Mouse (Mus musculus) CD4-positive, CD25-positive, alpha-beta regulatory T cell, adult 2 months (primary cell): ENCODE data around the gene Kcnj9.

Experiments used
- DNase-seq: peaks from one replicate; pipeline ENCODE4 v3.0.0-alpha.2; 2012; ENCODE audit warnings: low read depth, low spot score

The Kcnj9 gene

GRCm38 (mm10) chr1:172312768-172313561, 16.2 kb downstream of the Kcnj9 start:
- DNase-seq = no peak

DNA sequence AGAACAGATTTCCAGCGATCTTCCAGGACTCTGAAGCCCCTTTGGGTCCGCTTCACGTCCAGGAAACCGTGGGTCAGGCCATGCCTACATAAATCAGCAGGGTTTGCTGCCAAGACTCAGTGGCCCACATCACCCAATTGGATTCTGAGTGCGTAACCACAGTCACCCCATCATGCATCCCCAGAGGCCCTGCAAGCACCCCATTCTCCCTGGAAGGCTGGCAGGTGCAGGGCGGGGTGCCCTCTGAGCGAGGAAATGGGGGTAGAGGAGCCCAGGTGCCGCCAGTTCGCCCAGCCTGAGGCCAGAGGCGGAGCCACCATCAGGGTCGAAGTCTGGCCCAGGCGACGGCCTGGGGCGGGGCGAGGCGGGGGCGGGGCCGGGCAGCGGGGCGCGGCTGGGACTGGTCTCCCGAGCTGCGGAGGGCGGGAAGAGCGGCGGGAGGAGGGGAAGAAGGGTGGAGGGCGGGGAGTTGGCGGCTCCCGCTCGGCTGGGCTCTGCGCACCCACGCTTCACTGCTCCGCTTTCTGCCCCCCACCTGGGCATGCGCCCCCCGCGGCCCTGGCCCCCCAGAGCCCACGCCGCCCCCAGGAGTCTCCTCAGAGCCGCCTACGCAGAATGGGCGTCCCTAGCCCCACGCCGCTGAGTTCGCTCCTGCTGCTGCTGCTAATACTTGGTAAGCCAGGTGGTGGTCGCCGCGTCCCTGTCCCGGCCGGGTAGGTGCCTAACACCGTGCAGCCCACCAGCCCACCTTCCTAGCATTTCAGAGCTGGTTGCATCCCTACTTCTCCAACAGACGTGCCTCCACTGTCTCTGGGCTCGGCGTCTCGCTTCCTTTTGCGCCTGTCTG, 17.0 kb downstream of the Kcnj9 start:
- peak; percentile 90 for DNase-seq

DNA sequence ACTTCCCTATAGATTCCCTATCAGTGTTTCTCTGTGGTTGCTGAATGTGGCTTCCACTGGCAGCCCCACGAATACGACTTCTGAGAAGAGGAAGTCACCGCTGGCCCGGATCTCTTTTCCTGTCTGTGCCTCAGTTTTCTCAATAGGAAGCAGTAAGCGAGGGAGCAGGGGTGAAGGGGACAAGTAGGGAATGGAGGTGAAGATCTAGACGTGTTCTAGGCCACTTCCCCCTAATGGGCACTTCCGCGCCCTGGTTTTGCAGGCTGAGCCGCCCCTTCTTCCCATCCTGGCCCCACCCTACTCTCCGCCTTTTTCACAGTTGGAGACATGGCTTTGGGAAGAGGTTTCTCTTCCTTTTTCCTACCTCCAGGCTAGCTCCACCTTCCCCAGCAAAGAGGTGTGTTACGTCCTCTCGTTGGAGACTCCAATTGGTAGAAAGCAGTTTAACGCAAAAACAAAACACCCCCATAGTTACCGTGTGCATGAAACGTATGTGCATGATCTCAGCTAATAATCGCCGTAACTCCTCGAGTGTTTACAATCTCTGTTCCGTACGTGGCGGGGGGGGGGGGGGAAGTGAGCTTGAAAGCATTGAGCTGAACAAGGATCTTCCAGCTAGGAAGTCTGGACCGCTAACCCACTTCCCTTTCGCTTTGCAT, 17.7 kb downstream of the Kcnj9 start:
- DNase-seq = peak; percentile 85

GRCm38 (mm10) chr1:172309699-172310398, 19.3 kb downstream of the Kcnj9 start:
- DNase-seq = peak; percentile 96

- no peak for DNase-seq
Measured at GRCm38 (mm10) chr1:172308409-172308808, 20.7 kb downstream of the Kcnj9 start.

- no peak for DNase-seq
Measured at GRCm38 (mm10) chr1:172307936-172308335, 21.2 kb downstream of the Kcnj9 start.

- DNase-seq = no peak
Measured at GRCm38 (mm10) chr1:172306885-172307284, 22.2 kb downstream of the Kcnj9 start.

DNA sequence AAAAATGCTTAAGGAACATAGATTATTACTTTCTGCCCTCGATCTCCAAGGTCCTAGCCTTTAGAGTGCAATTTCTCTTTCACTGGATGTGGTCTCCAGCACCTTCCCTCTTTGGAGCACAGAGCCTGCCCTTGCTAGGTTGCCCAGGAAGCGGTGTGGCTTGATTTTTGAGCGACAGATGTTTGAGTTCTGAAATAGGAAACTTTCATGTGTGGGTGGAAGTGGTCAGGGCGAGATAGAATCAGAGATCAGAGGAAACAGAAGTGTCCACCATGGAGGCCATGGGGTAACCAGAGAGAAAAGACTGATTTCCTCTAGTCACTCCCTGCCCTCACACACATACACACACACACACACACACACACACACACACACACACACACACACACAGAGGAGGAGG, 22.9 kb downstream of the Kcnj9 start:
- peak; percentile 44 for DNase-seq

DNA sequence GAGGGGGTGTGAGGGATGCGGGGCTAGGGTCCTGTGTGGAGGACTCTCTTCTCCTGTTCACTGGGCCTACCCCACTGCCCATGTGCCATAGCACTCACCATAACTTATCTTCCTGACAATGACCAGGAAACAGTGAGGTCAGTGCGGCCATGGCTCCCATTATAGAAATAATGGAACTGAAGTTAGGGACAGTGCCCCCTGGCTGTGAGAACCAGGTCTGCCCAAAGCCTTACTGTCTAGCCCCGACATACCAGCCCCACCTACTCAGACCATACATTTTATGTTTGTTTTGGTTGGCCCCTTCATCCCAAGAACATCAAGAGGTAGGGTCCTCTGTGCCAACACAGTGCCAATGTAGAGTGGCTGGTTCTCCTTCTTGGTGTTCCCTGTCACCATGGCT, 23.5 kb downstream of the Kcnj9 start:
- DNase-seq = peak; percentile 56

- no peak for DNase-seq
Measured at GRCm38 (mm10) chr1:172305153-172305552, 24.0 kb downstream of the Kcnj9 start.

GRCm38 (mm10) chr1:172304443-172304842, 24.7 kb downstream of the Kcnj9 start:
- no peak for DNase-seq

DNA sequence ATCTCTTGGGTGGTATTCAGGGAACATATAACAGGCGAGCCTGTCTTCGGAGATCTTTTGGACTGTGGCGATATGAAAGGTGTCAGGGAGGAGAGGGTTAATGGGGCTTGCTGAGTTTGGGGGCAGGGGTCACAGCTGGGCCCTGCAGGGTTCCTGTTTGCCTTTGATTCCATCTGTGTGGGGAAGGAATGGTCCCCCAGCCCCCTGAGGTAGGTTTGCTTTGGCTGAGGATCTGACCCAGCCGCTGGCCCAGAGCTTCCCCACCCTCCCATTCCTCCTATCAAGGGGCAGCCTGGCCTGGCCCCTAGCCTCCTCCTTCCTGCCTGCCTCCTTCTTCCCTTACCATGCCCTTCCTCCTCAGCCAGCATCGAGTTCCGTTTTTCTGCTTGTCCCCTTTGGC, 26.3 kb downstream of the Kcnj9 start:
- no peak for DNase-seq

DNA sequence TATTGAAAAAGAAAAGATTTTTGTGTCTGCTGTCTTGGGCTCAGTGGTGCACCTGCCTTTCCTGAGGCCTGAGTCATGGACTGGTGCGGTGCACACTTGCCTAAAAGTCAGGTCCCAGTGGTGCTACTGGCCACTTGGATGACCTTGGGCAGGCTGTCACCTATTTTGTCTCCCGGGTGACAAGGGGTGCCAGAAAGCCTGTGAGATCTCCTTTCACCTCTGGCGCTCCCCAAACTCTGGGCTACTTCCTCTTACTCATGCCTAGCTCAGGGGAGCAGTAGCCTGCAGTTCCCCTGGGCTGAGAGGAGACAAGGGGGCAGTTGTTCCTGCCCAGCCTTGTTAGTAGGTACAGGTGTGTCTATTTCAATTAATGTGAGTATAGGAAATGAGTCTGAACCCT, 26.8 kb downstream of the Kcnj9 start:
- no peak for DNase-seq

GRCm38 (mm10) chr1:172301180-172301579, 27.9 kb downstream of the Kcnj9 start:
- DNase-seq = no peak

DNA sequence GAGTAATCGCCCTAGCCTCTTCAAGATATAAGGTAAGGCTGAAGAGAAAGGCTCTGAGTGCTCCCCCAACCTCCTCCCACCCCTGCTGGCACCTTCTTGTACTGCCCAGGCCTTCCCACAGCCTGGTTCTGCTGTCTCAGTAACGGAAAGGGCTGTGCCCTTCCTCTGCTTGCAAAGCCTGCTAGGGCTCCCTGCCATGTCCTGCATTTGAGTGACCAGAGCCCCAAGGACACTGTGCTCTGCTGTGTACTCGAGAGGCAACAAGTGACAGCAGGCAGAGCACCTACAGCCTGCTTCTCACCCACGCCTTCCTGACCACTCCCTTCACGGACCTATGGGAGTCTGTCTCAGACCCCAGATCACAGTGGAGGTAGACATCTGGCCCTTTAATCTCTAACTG, 28.9 kb downstream of the Kcnj9 start:
- DNase-seq = no peak

DNA sequence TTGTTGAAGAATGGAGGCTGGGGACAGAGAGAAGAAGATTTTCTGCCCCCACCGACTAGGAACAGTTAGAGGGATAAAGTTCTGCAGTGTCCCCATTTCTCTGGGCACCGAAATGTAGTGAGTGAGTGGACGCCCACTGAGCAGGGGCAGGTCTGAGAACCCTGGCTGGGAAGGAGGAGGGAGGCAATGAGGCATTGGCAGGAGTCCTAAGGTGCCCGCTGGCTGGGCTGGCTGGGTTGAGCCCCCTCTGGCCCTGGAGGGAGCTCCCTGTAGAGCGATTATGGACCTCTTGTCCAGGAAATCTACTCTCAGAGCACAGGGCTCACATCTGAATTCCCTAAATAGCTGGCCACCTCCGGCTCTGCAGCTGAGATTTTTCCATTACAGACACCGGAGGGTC, 29.6 kb downstream of the Kcnj9 start:
- DNase-seq = no peak

GRCm38 (mm10) chr1:172297611-172298537, 31.2 kb downstream of the Kcnj9 start, which contains the start of gene Atp1a2:
Gene Atp1a2, minus strand, starts transcription at chr1:172298064.
- DNase-seq = no peak

- DNase-seq = no peak
Measured at GRCm38 (mm10) chr1:172296816-172297510, 32.2 kb downstream of the Kcnj9 start.

GRCm38 (mm10) chr1:172295751-172296197, 33.3 kb downstream of the Kcnj9 start:
- DNase-seq = no peak

- no peak for DNase-seq
Measured at GRCm38 (mm10) chr1:172293449-172293848, 35.7 kb downstream of the Kcnj9 start.
